Mouse (Mus musculus) MEL-GATA-1-ER (cell line): ENCODE data around the gene Olfr1495.
"Not testable (repeated sequence)": the region's sequence is repeated elsewhere in the genome, so short reads cannot be mapped to it uniquely, and the experiment has no call there.

ENCODE experiments used
- DNase-seq: peaks from one replicate; pipeline ENCODE4 v3.0.0-alpha.2; 2012; ENCODE audit warnings: low read depth; ENCODE audit errors: extremely low read depth

The Olfr1495 gene

DNA sequence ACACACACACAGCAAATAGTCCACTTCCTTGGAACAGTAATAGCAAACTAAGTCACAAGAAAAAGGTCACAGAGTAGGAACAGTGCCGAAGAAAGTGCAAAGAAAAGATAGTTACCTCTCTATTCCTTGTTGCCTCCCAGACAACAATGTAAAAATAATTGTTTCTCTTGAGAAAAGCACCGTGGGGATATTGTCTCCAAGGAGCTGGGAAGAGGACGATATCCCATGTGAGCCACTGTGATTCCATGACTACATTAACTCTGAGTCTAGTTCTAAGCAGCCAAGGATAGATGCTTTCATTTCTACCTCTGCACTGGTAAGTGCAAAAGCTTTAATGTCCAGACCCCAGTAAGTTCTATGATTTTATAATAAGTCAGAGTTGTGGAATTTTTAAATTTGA lies at the start of gene Olfr1495:
Gene Olfr1495, plus strand, starts transcription at position 301 of the 400 bp plus-strand sequence.
- DNase-seq: no peak

DNA sequence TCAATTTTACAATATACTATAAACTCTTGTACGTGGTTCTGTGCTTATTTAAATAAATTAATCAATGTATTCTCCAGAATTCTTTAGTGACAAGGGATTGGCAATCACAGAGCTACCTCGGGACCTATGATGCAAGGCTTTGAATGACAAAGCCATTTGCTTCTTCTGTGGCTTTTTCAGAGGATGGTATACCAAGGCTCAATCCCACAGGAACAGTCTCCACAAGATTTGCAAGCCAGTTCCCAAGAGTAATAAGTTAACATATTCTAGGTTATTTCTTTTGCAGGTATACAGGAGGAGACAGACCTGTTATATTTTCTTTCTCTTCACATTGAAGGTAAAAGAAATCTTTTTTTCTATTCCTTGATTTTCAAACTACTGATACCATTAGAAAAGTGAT lies 41.4 kb upstream of the Olfr1495 start, which contains the start of gene Olfr1493-ps1:
Gene Olfr1493-ps1, plus strand, starts transcription at position 301 of the 400 bp plus-strand sequence.
- DNase-seq: no peak

DNA sequence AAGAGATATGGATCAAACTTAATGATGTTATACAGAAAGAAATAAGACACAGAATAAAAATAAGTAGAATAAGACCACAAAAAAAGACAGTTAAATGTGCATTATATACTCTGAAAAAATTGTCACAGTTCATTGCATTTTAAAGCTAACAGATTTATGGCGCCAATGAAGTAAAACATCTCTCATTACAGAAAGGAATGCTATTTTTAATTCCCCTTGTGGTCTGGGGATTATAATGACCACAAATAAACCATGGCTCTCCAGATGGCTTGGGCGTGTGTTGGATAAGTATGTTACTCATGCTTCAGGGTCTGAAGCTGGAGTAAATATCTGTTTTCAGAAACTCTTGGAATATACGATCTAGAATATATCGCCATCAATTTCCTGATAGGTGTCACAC lies 25.0 kb upstream of the Olfr1495 start, which contains the start of gene Olfr1494:
Gene Olfr1494, plus strand, starts transcription at position 301 of the 400 bp plus-strand sequence.
- DNase-seq: no peak

DNA sequence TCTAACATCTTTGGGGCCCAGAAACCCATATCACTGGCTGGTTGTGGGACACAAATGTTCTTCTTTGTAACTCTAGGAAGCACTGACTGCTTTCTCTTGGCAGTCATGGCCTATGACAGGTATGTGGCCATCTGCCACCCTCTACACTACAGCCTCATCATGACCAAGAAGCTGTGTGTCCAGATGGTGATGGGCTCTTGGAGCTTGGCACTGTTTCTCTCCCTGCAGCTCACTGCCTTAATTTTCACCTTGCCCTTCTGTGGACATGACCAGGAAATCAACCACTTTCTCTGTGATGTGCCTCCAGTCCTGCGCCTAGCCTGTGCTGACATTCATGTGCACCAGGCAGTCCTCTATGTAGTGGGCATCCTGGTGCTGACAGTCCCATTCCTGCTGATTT lies 15.0 kb upstream of the Olfr1495 start:
- no peak for DNase-seq

DNA sequence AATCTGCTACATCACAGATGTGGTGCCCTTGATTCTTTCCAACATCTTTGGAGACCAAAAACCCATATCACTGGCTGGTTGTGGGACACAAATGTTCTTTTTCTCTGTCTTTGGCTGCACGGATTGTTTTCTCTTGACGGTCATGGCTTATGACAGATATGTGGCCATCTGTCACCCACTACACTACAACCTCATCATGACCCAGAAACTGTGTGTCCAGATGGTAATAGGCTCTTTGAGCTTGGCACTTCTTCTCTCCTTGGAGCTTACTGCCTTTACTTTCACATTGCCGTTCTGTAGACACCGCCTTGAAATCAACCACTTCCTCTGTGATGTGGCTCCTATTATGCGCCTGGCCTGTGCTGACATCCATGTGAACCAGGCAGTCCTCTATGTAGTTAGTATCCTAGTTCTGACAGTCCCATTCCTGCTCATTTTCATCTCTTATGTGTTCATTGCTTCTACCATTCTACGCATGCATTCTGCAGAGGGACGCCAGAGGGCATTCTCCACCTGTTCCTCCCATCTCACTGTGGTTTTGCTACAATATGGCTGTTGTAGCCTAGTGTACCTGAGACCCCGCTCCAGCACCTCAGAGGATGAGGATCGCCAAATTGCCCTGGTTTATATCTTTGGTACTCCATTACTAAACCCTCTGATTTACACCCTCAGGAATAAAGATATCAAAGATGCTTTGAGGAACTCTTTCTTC lies 4.3 kb downstream of the Olfr1495 start:
- DNase-seq: no peak

DNA sequence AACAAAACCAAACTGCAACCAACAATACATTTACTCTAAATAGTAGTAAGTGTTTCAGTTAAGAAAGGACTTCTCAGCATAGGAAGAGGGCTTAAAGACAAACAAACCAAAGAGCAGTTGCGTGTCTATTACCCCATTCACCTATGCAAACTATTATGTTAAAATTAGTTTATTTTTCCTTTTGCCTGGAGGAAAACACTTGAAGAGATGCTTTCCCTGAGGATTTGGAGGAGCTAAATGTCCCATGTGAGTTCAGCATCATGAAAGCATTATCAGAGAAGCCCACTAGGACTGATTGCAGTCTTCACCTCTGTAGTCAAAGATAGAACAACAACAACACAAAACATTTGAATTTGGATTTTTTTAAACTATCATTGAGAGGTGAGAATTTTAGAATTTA lies 13.2 kb downstream of the Olfr1495 start, which contains the start of gene Olfr1496:
Gene Olfr1496, plus strand, starts transcription at position 301 of the 400 bp plus-strand sequence.
- DNase-seq: no peak

DNA sequence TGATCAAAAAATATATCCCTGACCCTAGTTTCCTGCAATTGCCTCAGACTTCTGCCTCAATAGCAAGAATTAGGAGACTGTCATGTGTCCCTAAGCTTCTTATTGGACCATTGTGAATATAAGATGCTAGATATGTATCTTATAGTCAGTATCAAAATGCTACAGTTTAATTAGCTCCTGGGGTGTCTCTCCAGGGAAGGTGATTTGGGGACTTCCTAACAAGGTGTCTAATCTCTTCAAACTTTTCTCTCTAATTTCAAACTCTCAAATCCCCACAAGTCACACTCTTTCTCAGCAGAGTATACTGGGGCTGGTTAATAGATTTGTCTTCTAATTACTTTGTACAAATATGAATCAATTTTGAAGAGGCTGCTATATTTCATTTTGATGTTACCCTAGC lies 33.7 kb downstream of the Olfr1495 start, which contains the start of gene Olfr1497:
Gene Olfr1497, minus strand, starts transcription at position 101 of the 400 bp plus-strand sequence.
- DNase-seq: no peak

DNA sequence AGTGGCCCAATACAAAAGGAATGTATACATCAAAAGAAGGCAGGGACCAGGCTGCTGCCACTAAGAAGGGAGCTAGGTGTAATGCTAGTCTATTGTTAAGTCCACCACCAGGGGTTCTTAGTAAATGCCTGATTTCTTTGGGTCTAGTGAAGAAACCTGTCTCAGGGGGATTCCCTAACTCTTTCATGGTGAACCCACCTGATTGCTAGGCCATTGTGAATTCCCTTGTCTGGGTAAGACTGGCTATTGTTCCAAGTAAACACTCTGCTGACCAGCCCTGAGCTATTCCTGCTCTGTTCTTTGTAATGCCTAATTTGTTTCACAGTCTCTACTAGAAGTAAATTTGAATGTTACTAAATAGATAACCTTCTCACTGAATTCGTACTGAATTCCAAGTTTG lies 41.1 kb downstream of the Olfr1495 start:
- not testable (repeated sequence) for DNase-seq

DNA sequence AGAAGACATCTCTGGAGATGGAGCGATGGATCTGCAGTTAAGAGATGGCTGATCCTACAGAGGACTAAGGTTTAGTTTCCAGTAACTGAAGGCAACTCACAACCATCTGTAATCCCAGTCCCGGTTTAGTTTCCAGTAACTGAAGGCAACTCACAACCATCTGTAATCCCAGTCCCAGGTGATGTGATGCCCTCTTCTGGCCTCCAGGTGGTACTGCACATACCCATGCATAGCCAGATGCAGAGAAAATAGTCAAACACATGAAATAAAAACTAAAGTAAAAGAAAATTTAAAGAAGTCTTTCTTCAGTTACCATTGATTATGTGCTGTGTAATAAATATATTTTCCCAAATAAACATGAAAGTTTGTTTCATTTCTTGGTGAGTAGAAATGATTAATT lies 48.4 kb downstream of the Olfr1495 start:
- DNase-seq: no peak

DNA sequence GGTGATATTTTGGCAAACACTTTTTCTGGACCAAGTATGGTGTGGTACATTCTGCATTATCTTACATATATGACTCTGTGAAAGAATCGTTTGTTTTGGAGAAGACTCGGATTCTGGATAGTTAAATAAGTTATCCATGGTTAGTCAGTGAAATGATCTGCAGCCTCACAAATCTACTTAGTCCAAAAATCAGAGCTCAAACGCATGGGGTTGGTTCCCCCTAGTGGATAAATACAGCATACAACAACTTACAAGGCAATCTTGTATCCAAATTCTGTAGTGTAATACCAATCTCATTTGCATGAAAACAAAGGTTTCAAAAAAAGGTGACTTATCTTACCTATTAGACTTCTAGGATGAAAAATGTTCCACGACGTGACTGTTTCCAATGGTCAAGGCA lies 54.4 kb downstream of the Olfr1495 start:
- peak; percentile 25 for DNase-seq

DNA sequence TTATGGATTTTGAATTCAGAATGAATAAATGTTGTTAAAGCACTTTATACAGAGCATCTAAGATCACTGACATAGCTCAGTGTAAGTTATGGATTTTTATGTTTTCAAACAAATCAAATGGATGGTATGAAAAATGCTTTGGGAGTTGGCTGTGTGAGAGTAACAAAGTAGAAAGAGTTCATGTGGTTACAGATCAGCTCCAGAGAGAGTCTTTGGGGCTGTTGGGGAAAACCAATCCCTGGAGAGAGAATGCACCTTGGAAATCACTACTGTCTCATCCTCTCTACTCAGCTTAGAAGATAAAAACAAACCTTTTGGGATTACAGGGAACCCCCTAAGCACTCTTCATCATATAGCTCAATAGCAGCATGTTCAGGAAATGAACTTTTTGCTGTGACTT lies 54.9 kb downstream of the Olfr1495 start, which contains the start of gene Olfr1499:
Gene Olfr1499, minus strand, starts transcription at position 101 of the 400 bp plus-strand sequence.
- no peak for DNase-seq
